Mouse (Mus musculus) layer of hippocampus, adult 9-11 months (tissue): ENCODE measurements at regions not wholly inside any gene's neighbourhood (a gene's known extent, or its start where the extent isn't known, plus 50 kb on each side); places are given as distances from the start of the nearest gene placed in this dataset.

ENCODE experiments used
- DNase-seq: peaks from one replicate; pipeline ENCODE4 v3.0.0; 2022

GRCm38 (mm10) chr11:112278566-112278965, 503.5 kb upstream of the Sox9 start:
- no peak for DNase-seq

- DNase-seq = no peak
Measured at GRCm38 (mm10) chr11:112282911-112283310, 499.1 kb upstream of the Sox9 start.

GRCm38 (mm10) chr11:112298901-112299341, 483.1 kb upstream of the Sox9 start:
- peak; percentile 56 for DNase-seq

DNA sequence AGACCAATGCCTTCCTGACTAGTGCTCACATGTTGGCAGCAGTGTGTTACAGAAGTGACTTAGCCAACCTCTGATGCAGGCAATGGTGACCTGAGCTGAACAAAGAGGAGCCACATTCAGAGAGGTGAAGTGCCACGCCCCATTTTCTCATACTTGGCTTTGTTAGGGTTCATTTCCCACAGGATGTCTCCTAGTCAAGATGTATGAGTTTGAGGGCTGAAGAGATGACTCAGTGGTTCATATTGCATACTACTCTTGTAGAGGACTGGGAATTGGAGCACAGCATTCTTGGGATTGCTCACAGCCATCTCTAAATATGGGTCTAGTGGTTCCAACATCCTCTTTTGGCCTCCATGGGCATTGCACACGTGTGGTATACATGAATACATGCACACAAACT, 478.9 kb upstream of the Sox9 start:
- no peak for DNase-seq

GRCm38 (mm10) chr11:112325850-112326249, 456.2 kb upstream of the Sox9 start:
- DNase-seq = no peak

- no peak for DNase-seq
Measured at GRCm38 (mm10) chr11:112327606-112328005, 454.4 kb upstream of the Sox9 start.

DNA sequence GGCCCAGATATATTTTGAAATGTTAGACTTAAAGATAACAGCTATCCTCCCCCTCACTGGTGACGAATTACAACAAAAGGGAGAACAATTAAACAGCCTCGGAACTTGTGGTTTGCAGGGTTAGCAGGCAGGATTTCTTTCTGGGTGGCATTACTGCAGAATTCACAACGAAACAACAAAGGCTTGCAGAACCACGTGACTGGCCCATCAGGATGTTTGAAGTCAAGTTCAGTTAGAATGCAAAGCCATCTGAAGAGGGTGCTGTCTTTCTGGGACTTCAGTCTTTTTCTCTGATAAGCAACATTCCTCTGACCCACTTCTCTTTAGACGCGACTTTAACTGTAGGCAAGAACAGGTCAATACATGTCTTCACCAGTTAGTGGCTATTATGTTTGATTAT, 436.9 kb upstream of the Sox9 start:
- DNase-seq = no peak

- DNase-seq = no peak
Measured at GRCm38 (mm10) chr11:112345586-112345985, 436.4 kb upstream of the Sox9 start.

DNA sequence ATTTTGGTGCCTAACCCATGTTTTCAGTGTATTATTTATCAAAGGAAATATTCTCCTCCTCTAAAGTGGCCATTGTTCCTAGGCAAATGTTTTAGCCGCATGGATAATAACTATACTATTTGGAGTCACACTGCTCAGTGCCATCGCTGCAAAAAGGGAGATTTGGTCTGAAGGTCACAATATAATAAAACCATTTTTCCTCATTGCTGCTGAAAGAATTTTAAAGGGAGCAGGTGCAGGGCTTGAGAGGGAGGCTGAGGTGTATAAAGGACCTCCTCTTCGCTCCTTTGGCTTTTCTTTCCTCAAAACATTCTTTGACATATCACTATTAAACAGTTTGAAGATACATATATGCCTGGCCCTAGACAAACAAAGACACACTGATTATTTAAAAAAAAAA, 435.9 kb upstream of the Sox9 start:
- DNase-seq = no peak

DNA sequence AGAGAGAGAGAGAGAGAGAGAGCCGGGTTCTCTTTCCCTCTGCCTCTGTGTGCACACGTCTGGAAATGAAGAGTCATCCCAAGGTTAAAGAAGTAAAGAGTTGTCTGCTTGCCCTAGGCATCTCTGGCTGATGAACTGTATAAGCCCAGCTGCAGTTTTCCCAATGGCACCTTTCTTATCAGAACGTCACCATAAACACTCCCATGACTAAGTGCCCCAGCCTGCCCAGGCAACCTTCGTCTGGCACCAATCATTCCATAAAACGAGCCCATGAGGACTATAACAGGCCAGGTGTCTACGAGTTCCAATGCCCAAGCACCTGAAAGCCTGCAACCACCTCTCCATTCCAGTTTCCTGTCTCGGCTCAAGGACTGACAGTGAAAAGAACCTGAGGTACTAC, 435.5 kb upstream of the Sox9 start:
- no peak for DNase-seq

- no peak for DNase-seq
Measured at GRCm38 (mm10) chr11:112355311-112355710, 426.7 kb upstream of the Sox9 start.

DNA sequence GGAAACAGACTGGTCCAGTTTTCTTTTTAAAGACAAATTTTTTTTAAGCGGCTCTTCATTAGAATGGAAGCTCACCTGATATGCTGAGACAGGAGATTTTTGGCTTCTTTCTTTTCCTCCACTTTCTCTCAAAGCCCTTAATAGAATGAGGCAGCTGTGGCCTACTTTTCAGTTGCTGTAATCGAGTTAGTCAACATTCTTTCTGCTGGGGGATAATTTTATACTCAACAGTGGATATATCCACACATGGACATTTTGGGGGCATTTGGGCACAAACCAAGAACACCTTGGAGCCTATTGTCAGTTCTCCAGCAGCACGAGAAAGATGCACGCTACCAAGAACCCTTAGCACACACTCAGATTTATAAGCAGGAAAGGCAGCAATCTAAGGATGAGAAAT, 415.3 kb upstream of the Sox9 start:
- no peak for DNase-seq

- DNase-seq = no peak
Measured at GRCm38 (mm10) chr11:112370941-112371340, 411.1 kb upstream of the Sox9 start.

GRCm38 (mm10) chr11:112400069-112400468, 382.0 kb upstream of the Sox9 start:
- DNase-seq = no peak

- no peak for DNase-seq
Measured at GRCm38 (mm10) chr11:112407681-112408080, 374.3 kb upstream of the Sox9 start.

GRCm38 (mm10) chr11:112412434-112412833, 369.6 kb upstream of the Sox9 start:
- no peak for DNase-seq

DNA sequence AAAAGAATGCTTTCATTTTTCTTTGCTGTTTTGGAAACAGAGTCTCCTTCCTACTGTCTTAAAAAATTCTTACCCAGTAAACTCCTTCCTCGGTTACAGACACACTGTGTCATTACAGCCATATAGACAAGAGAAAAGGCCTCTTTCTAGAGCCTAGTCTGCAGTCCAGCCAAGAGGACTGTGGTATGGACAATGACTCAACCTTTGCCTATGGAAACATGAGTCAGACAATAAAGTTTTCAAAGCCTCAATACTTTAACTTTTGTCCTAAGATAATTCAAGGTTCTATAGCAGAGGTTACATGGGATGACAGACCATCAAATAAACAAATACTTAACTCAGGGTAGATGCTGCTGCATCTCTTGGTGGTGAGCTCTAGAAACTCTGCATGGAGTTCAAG, 339.4 kb upstream of the Sox9 start:
- no peak for DNase-seq

GRCm38 (mm10) chr11:112443890-112444289, 338.1 kb upstream of the Sox9 start:
- no peak for DNase-seq

DNA sequence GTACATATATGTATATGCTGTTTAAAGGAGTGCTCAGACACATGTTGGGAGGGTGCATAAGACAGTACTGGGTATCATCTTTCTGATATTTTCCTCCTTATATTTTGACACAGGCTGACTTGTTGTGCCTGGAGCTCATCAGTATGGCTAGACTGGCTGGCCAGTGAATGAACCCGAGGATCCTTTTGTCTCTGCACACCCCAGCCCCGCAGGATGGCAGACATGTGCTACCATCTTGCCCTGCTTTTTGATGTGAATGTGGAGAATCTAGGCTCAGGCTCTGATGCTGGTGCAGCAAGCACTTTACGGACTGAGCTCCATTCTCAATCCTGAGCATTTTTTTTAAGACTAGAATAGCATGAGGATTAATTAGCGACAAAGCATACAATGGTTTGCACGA, 332.4 kb upstream of the Sox9 start:
- no peak for DNase-seq

DNA sequence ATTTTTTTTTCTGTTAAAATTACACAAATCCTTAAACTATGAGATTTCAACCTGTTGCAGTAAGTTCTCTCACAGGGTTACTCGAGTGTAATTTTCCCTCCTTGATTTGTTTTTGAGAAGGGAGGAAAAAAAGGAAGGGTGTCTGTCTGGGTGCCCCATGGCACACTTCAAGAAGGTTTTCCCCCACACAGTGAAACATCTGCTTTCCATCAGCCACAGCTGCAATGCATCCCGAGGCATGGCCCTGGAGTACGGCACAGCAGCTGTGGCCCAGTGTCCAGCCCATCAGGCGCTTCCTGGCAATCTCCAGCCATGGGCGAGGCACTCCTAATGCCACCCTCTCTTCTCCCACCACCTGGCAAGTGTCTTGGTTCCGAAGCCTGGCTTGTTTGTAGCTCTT, 331.8 kb upstream of the Sox9 start:
- DNase-seq = no peak

- no peak for DNase-seq
Measured at GRCm38 (mm10) chr11:112458075-112458474, 323.9 kb upstream of the Sox9 start.

DNA sequence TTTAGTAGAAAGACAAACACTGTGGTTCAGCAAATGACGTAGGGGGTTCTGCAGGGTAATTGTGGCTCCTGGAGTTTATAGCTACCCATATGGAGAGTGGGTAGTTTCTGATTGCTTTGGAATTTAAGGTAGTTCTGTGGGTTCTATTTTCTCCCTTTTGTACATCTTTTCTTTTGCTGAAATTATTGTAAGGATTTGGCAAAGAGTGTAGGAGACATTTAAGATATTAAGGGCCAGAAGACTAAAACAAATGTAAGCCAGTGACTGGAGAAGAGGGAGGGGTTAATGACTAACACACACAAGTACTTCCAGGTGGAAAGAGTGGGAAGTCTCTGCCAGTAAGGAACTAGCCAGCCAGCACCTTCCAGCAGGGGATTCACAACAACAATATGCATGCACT, 318.9 kb upstream of the Sox9 start:
- peak; percentile 12 for DNase-seq

- DNase-seq = no peak
Measured at GRCm38 (mm10) chr11:112464386-112464785, 317.6 kb upstream of the Sox9 start.

GRCm38 (mm10) chr11:112470336-112470735, 311.7 kb upstream of the Sox9 start:
- DNase-seq = peak; percentile 87

- DNase-seq = no peak
Measured at GRCm38 (mm10) chr11:112473237-112473636, 308.8 kb upstream of the Sox9 start.

DNA sequence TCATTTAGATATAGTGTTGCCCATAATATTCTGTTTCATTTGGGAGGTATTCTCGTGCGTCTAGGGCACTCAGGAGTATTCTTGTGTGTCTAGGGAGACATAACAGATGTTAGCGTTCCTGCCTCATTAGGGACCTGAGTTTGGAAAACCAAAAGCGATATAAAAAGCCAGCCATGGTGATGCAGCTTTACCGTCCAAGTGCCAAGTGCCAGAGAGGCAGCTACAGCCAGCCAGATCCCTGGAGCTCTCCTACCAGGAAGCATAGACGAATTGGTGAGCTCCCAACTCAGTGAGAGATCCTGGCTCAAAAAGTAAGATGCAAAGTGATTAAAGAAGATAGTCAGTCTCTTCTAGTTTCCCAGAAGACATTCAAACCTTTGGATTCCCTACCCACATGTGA, 308.3 kb upstream of the Sox9 start:
- DNase-seq = no peak
